Mouse (Mus musculus): ENCODE results near the gene Olfr346.

The Olfr346 gene

DNA sequence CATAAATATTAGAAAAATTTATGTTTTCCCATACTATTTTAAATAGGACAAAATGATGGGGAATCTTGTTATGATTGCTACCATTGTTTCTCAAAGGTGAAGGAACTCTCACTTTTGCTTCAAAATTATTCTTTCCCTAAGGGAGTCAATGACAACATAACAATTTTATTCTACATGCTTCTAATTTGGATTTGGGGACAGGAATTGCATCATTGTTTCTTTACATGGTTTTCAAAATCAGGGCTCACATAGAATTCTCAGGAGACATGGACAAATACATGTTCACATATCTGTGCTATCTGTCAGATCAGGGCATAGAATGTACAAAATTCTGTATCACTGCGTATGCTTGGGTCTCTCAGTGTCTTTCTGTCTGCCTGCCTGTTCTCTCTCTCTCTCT is at the start of gene Olfr346:
Gene Olfr346, plus strand, starts transcription at position 301 of the 400 bp plus-strand sequence.
- DNase-seq, result no peak

GRCm38 (mm10) chr2:36639741-36640140 is 45.8 kb upstream of the Olfr346 start, which contains the start of gene Olfr345:
Olfr345 (plus strand) TSS chr2:36640041.
- no peak for DNase-seq

GRCm38 (mm10) chr2:36731602-36732001 is 46.0 kb downstream of the Olfr346 start, which contains the start of gene Olfr347:
Olfr347 (plus strand) TSS chr2:36731902.
- no peak for DNase-seq

DNA sequence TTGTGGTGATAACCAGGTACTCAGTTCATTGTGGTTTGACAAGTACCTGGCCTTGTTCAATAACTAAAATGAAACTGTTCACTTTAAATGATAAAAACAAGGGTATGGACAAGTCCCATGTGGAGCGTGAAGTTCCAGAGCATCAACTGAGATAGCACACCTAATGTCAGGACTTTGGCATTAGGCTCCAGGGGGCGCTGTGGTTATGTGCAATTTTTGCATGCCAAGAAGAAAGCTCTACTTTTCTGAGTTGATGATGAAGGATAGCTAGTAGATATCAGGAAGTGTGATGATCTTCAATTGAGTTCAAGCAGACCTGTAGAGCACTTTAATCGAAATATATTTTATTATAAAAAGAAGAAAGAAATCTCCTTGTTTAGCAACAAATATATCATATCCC is 50.6 kb downstream of the Olfr346 start:
- peak in 1 of 2 experiments; percentile 9 for DNase-seq

Data from kidney, postnatal 25 days (tissue).